Mouse (Mus musculus) embryonic facial prominence, embryonic 12.5 days (tissue): ENCODE measurements around the gene Vezt. TPM values are rescaled to one million over a fixed set of nuclear protein-coding genes. Genes with fewer than 3 reads are reported as not detected.

Experiments
- ATAC-seq: fragments of 200-750 bp; cut with Nextera tagmentation; 2 replicates; pipeline ENCODE4 v1.8.0; 2017; ENCODE audit not compliant: insufficient number of reproducible peaks, insufficient read depth, low FRiP score, low TSS enrichment
- H3K27ac ChIP-seq: fragments of 300-500 bp; sonication (generic); 2 replicates; pipeline ENCODE4 v1.5.1; 2016; ENCODE audit warnings: mild to moderate bottlenecking
- H3K27me3 ChIP-seq: fragments of 300-500 bp; sonication (generic); 2 replicates; pipeline ENCODE4 v1.6.1; 2016; ENCODE audit warnings: mild to moderate bottlenecking, moderate library complexity
- H3K36me3 ChIP-seq: fragments of 300-500 bp; sonication (generic); 2 replicates; pipeline ENCODE4 v1.6.1; 2016; ENCODE audit warnings: mild to moderate bottlenecking
- H3K4me1 ChIP-seq: fragments of 300-500 bp; sonication (generic); 2 replicates; pipeline ENCODE4 v1.6.1; 2016
- H3K4me2 ChIP-seq: fragments of 300-500 bp; sonication (generic); replicated peaks from 2 replicates; pipeline ENCODE4 v1.6.1; 2016; ENCODE audit warnings: mild to moderate bottlenecking, moderate library complexity
- H3K4me3 ChIP-seq: fragments of 300-500 bp; sonication (generic); 2 replicates; pipeline ENCODE4 v1.5.1; 2016; ENCODE audit warnings: mild to moderate bottlenecking
- H3K9ac ChIP-seq: fragments of 300-500 bp; sonication (generic); 2 replicates; pipeline ENCODE4 v1.6.1; 2016; ENCODE audit warnings: mild to moderate bottlenecking, moderate library complexity
- H3K9me3 ChIP-seq: fragments of 300-500 bp; sonication (generic); 2 replicates; pipeline ENCODE4 v1.6.1; 2016; ENCODE audit warnings: mild to moderate bottlenecking, moderate library complexity
- WGBS: fragments of 180-500 bp; shearing (Covaris S2); methylation state at CpG from one replicate; pipeline ENCODE4 v1.1.7; 2016; 5-methylcytosine and 5-hydroxymethylcytosine counted together
- polyA plus RNA-seq: library from polyadenylated mRNA; unstranded; fragments of >200 nt; fragmentation: Nextera tagmentation; extraction: Ambion mirVana; gene quantifications from 2 replicates; pipeline ENCODE4 v1.2.1, GENCODE M21; 2016

Vezt gene
- polyA plus RNA-seq, 1 experiment from 2014 or later: 37.6 TPM

DNA sequence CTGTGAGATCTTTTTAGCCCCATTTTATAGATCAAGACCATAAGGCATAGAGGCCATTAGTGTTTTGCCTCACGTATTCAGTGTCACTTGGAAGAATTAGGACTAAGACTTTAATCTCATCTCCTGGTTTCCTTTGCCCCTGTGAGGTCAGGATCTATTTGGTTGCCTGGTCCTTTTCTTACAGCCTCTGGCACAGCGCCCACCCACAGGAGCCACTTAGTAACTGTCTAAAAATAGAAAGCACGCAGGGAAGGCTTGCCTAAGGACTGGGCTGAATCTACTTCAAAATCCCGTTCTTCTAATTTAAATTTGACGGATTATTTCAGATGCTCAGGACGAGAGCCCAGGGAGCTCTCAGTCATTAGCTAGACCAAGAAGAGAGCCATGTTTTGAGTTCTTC, 116.9 kb downstream of the Vezt start:
- WGBS: 53% methylated on average over 6 of the region's 6 CpGs
- H3K4me3 ChIP-seq: no peak overlapping the region
- no peak for ATAC-seq
- no peak overlapping the region for H3K4me2 ChIP-seq
- peaks cover 13% of the 10 kb centered on the region for H3K4me1 ChIP-seq
- H3K9ac ChIP-seq: no peak overlapping the region
- no peak overlapping the region for H3K27ac ChIP-seq
- H3K9me3 ChIP-seq: peaks cover 2% of the 10 kb centered on the region; the same call in 1 of the 2 replicates
- H3K36me3 ChIP-seq: no peaks in the 10 kb centered on the region
- H3K27me3 ChIP-seq: no peaks in the 10 kb centered on the region

DNA sequence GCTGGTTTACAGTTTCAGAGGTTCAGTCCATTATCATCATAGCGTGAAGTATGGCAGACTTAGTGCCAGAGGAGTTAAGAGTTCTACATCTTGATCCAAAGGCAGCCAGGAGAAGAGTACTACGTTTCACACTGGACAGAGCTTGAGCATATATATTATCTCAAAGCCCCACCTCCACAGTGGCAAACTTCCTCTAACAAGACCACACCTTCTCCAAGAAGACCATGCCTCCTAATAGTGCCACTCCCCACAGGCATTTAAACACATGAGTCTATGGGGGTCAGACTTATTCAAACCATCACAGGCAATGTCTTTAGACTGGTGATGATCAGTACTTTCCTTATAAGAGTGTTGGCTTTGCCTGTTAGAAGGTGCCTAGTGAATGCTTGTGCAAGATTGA, 117.5 kb downstream of the Vezt start:
- Histone ChIP-seq H3K27ac (no peak overlapping the region), H3K36me3 (no peaks in the 10 kb centered on the region)

DNA sequence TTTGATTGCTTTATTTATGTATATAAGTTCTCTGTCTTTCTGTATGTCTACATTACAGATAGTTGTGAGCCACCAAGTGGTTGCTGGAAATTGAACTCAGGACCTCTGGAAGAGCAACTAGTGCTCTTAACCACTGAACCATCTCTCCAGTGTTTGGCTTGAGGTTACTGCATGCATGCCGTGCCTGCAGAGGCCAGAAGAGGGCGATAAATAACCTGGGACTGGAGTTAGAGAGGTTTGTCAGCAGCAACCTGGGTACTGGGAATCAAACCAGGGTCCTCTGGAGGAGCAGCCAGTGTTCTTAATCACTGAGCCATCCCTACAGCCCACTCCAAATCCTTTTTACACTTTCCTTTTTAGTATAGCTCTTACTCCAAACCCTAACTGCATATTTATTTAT, 118.8 kb downstream of the Vezt start:
- Histone ChIP-seq H3K4me1 (peaks cover 13% of the 10 kb centered on the region), H3K27me3 (no peaks in the 10 kb centered on the region), H3K27ac (no peak overlapping the region), H3K36me3 (no peaks in the 10 kb centered on the region), H3K9ac (no peak overlapping the region), H3K4me2 (no peak overlapping the region), H3K4me3 (no peak overlapping the region), H3K9me3 (peaks cover 2% of the 10 kb centered on the region; the same call in 1 of the 2 replicates)
- ATAC-seq: no peak
- 73% methylated on average over 2 of the region's 2 CpGs for WGBS

More for the DNA sequence above, 117.5 kb downstream of the Vezt start:
- no peak for ATAC-seq
- Histone ChIP-seq H3K4me1 (peaks cover 13% of the 10 kb centered on the region), H3K9ac (no peak overlapping the region), H3K4me2 (no peak overlapping the region), H3K9me3 (peaks cover 2% of the 10 kb centered on the region; the same call in 1 of the 2 replicates), H3K4me3 (no peak overlapping the region), H3K27me3 (no peaks in the 10 kb centered on the region)
- WGBS: 90% methylated on average over 2 of the region's 2 CpGs

- Histone ChIP-seq H3K36me3 (no peaks in the 10 kb centered on the region), H3K27ac (peak overlapping the region; percentile 55), H3K4me3 (no peak overlapping the region), H3K4me2 (0 out of 2 replicates have a peak overlapping the region, but pooled peaks have one; percentile 13), H3K27me3 (no peaks in the 10 kb centered on the region), H3K4me1 (peaks cover 13% of the 10 kb centered on the region), H3K9ac (no peak overlapping the region), H3K9me3 (peaks cover 2% of the 10 kb centered on the region; the same call in 1 of the 2 replicates)
- WGBS: 18% methylated on average over 11 of the region's 11 CpGs
- ATAC-seq: peak; percentile 47; the same call in 1 of the 2 replicates
These were observed 119.9 kb downstream of the Vezt start for GRCm38 (mm10) chr10:93915531-93916275.

GRCm38 (mm10) chr10:93913525-93913924, 122.1 kb downstream of the Vezt start:
- Histone ChIP-seq H3K36me3 (no peaks in the 10 kb centered on the region), H3K9ac (no peak overlapping the region), H3K4me1 (peaks cover 9% of the 10 kb centered on the region), H3K27me3 (no peaks in the 10 kb centered on the region), H3K4me2 (no peak overlapping the region), H3K27ac (no peak overlapping the region), H3K4me3 (no peak overlapping the region), H3K9me3 (peaks cover 2% of the 10 kb centered on the region; the same call in 1 of the 2 replicates)
- ATAC-seq: no peak
- WGBS: 88% methylated on average over 5 of the region's 5 CpGs

DNA sequence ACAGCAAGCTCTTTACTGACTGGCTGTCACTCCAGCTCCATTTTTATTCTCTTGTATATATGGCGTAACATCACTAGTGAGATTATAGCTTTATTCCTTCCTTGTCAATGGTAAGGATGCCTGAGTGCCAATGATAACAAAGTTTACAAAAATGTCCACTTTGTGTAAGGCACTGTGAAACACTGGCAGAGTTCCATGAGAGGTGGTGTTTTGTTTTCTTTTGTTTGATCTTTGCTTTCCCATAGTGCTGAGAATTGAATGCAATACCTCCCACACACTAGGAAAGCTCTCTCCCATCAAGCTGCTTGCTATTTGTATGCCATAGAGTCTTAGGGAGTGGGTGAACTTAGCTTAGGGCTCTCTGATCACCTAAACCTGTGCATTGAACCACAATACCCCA, 122.7 kb downstream of the Vezt start:
- H3K4me3 ChIP-seq: no peak overlapping the region
- ATAC-seq: no peak
- 81% methylated on average over 1 of the region's 1 CpGs for WGBS
- H3K27me3 ChIP-seq: no peaks in the 10 kb centered on the region
- H3K9ac ChIP-seq: no peak overlapping the region
- H3K27ac ChIP-seq: no peak overlapping the region
- H3K36me3 ChIP-seq: no peaks in the 10 kb centered on the region
- H3K9me3 ChIP-seq: peaks cover 2% of the 10 kb centered on the region; the same call in 1 of the 2 replicates
- peaks cover 9% of the 10 kb centered on the region for H3K4me1 ChIP-seq
- no peak overlapping the region for H3K4me2 ChIP-seq

DNA sequence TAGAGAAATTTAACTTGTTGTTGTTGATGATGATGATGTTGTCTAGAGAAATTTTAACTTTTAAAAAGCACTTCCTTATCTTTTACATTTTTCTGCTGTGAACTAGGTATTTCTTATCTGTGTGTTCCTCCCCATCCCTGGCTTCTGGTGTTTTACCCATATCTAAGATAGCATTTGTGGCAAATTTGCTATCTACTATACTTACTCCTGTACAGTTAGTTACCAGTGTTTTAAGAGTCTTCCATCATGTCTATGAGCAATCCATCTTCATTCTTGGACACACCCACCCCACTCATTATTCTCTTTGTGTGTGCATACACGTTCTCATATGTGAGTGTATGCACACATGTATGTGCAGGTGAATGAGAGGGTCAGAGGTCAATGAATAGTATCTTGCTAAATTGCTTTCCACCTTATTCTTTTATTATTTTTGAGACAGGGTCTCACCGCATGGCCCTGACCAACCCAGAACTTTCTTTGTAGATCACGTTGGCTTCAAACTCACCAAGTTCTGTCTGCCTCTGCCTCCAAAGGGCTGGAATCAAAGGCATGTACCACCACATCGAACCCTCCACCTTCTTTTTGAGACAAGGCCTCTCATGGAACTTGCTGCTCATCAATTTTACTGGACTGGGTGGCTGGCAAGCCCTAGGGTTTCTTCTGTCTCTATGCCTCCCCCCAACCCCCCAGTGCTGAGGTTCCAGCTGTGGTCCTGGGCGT, 123.3 kb downstream of the Vezt start:
- H3K9me3 ChIP-seq: peaks cover 2% of the 10 kb centered on the region; the same call in 1 of the 2 replicates
- H3K27me3 ChIP-seq: no peaks in the 10 kb centered on the region
- WGBS: 86% methylated on average over 5 of the region's 5 CpGs
- H3K9ac ChIP-seq: no peak overlapping the region
- H3K27ac ChIP-seq: no peak overlapping the region
- peaks cover 9% of the 10 kb centered on the region for H3K4me1 ChIP-seq
- no peak overlapping the region for H3K4me3 ChIP-seq
- no peaks in the 10 kb centered on the region for H3K36me3 ChIP-seq
- no peak for ATAC-seq
- H3K4me2 ChIP-seq: no peak overlapping the region

GRCm38 (mm10) chr10:93911326-93911725, 124.3 kb downstream of the Vezt start:
- 85% methylated on average over 5 of the region's 5 CpGs for WGBS

GRCm38 (mm10) chr10:93909811-93910446, 125.7 kb downstream of the Vezt start:
- no peaks in the 10 kb centered on the region for H3K36me3 ChIP-seq
- no peaks in the 10 kb centered on the region for H3K27me3 ChIP-seq
- H3K4me1 ChIP-seq: no peaks in the 10 kb centered on the region; the same call in 1 of the 2 replicates
- ATAC-seq: no peak
- H3K9ac ChIP-seq: no peak overlapping the region
- H3K9me3 ChIP-seq: no peaks in the 10 kb centered on the region
- 31% methylated on average over 5 of the region's 5 CpGs for WGBS
- H3K27ac ChIP-seq: no peak overlapping the region
- H3K4me2 ChIP-seq: no peak overlapping the region
- no peak overlapping the region for H3K4me3 ChIP-seq

More at GRCm38 (mm10) chr10:93911326-93911725, 124.3 kb downstream of the Vezt start:
- Histone ChIP-seq H3K9ac (no peak overlapping the region), H3K27ac (no peak overlapping the region), H3K4me1 (peaks cover 9% of the 10 kb centered on the region), H3K36me3 (no peaks in the 10 kb centered on the region), H3K4me3 (no peak overlapping the region), H3K4me2 (no peak overlapping the region), H3K9me3 (no peaks in the 10 kb centered on the region), H3K27me3 (no peaks in the 10 kb centered on the region)
- ATAC-seq: no peak

- Histone ChIP-seq H3K27ac (no peak overlapping the region), H3K9me3 (no peaks in the 10 kb centered on the region), H3K27me3 (no peaks in the 10 kb centered on the region), H3K4me2 (no peak overlapping the region), H3K4me3 (no peak overlapping the region), H3K4me1 (no peaks in the 10 kb centered on the region), H3K36me3 (no peaks in the 10 kb centered on the region), H3K9ac (no peak overlapping the region)
- ATAC-seq: no peak
- 89% methylated on average over 1 of the region's 1 CpGs for WGBS
These were observed 126.6 kb downstream of the Vezt start for GRCm38 (mm10) chr10:93909015-93909414.

GRCm38 (mm10) chr10:93908540-93908939, 127.1 kb downstream of the Vezt start:
- ATAC-seq: no peak

More at GRCm38 (mm10) chr10:93908540-93908939, 127.1 kb downstream of the Vezt start:
- Histone ChIP-seq H3K27me3 (no peaks in the 10 kb centered on the region), H3K9ac (no peak overlapping the region), H3K36me3 (no peaks in the 10 kb centered on the region), H3K4me3 (no peak overlapping the region), H3K9me3 (no peaks in the 10 kb centered on the region), H3K4me1 (no peaks in the 10 kb centered on the region), H3K27ac (no peak overlapping the region), H3K4me2 (no peak overlapping the region)
- 91% methylated on average over 7 of the region's 7 CpGs for WGBS
